Mouse (Mus musculus) heart, postnatal 0 days (tissue): ENCODE data around the gene Pip4k2b. TPM values are rescaled to one million over a fixed set of nuclear protein-coding genes. Genes with fewer than 3 reads are reported as not detected.

Experiments used
- ATAC-seq: fragments of 200-750 bp; cut with Nextera tagmentation; 2 replicates; pipeline ENCODE4 v1.8.0; 2017; ENCODE audit warnings: low read depth, moderate number of reproducible peaks, moderate library complexity; ENCODE audit not compliant: insufficient read depth
- DNase-seq: peaks from one replicate; pipeline ENCODE4 v3.0.0-alpha.2; 2016; ENCODE audit warnings: low spot score
- H3K27ac ChIP-seq: fragments of 300-500 bp; sonication (generic); 2 replicates; pipeline ENCODE4 v1.5.1; 2014; ENCODE audit warnings: low read depth, mild to moderate bottlenecking
- H3K27me3 ChIP-seq: fragments of 300-500 bp; sonication (generic); 2 replicates; pipeline ENCODE4 v1.6.1; 2014; ENCODE audit warnings: low read length, mixed read lengths; ENCODE audit not compliant: control insufficient read depth, insufficient read depth
- H3K36me3 ChIP-seq: fragments of 300-500 bp; sonication (generic); replicated peaks from 2 replicates; pipeline ENCODE4 v1.6.1; 2014; ENCODE audit warnings: low read length, mixed read lengths; ENCODE audit not compliant: control insufficient read depth, insufficient read depth
- H3K4me1 ChIP-seq: fragments of 300-500 bp; sonication (generic); 2 replicates; pipeline ENCODE4 v1.6.1; 2014; ENCODE audit warnings: antibody characterized with exemption; ENCODE audit not compliant: control insufficient read depth, insufficient read depth
- H3K4me2 ChIP-seq: fragments of 300-500 bp; sonication (generic); 2 replicates; pipeline ENCODE4 v1.6.1; 2014; ENCODE audit warnings: low read depth, mild to moderate bottlenecking, low read length, moderate library complexity
- H3K4me3 ChIP-seq: fragments of 300-500 bp; sonication (generic); 2 replicates; pipeline ENCODE4 v1.5.1; 2014; ENCODE audit warnings: low read depth, low read length
- H3K9ac ChIP-seq: fragments of 300-500 bp; sonication (generic); replicated peaks from 2 replicates; pipeline ENCODE4 v1.6.1; 2014; ENCODE audit warnings: low read depth, low read length, mixed read lengths
- H3K9me3 ChIP-seq: fragments of 300-500 bp; sonication (generic); replicated peaks from 2 replicates; pipeline ENCODE4 v1.6.1; 2016; ENCODE audit warnings: low read length; ENCODE audit not compliant: control insufficient read depth
- CTCF ChIP-seq: IDR thresholded peaks from 2 replicates; pipeline ENCODE4 v1.5.1; 2016; ENCODE audit warnings: antibody characterized with exemption, control low read depth, low read depth
- EP300 ChIP-seq: IDR thresholded peaks from 2 replicates; pipeline ENCODE4 v1.6.1; 2016; ENCODE audit warnings: antibody characterized with exemption, low read depth
- WGBS: fragments of 180-500 bp; shearing (Covaris S2); extraction: QIAGEN DNeasy Blood & Tissue Kit; methylation state at CpG from one replicate; pipeline ENCODE4 v1.1.7; 2014; 5-methylcytosine and 5-hydroxymethylcytosine counted together
- microRNA-seq: library from miRNA; unstranded; fragments of <30 nt; microRNA quantifications from one replicate; pipeline ENCODE4, GENCODE M21; 2016
- polyA plus RNA-seq: library from polyadenylated mRNA; unstranded; fragments of >200 nt; fragmentation: Nextera tagmentation; extraction: Ambion mirVana; gene quantifications from 2 replicates; pipeline ENCODE4 v1.2.1, GENCODE M21; 2015
- total RNA-seq: library from RNA; depleted of rRNA; stranded (reverse); fragments of >200 nt; gene quantifications from 2 replicates; pipeline ENCODE4 v1.2.3, GENCODE M21; 2014; ENCODE audit warnings: low replicate concordance; rRNA removed

Gene Pip4k2b
- total and polyA plus RNA-seq, 2 experiments from 2014 or later, result 0.79 to 12.7 TPM

GRCm38 (mm10) chr11:97666221-97666620 is 78.3 kb downstream of the Pip4k2b start:
- Histone ChIP-seq H3K9ac (no peak overlapping the region), H3K27me3 (no peaks in the 10 kb centered on the region), H3K4me3 (no peak overlapping the region), H3K36me3 (peaks cover 41% of the 10 kb centered on the region), H3K27ac (no peak overlapping the region), H3K9me3 (no peaks in the 10 kb centered on the region), H3K4me1 (peaks cover 22% of the 10 kb centered on the region), H3K4me2 (no peak overlapping the region)
- ATAC-seq, result no peak
- WGBS, result 92% methylated on average over 7 of the region's 7 CpGs
- TF ChIP-seq EP300 (no peak), CTCF (peak; percentile 27)
- DNase-seq, result no peak

- no peak overlapping the region for H3K4me2 ChIP-seq
- 89% methylated on average over 13 of the region's 13 CpGs for WGBS
- no peaks in the 10 kb centered on the region for H3K27me3 ChIP-seq
- no peak overlapping the region for H3K27ac ChIP-seq
- no peak overlapping the region for H3K4me3 ChIP-seq
- no peak for DNase-seq
- H3K9ac ChIP-seq, result no peak overlapping the region
- no peaks in the 10 kb centered on the region for H3K9me3 ChIP-seq
- peaks cover 35% of the 10 kb centered on the region for H3K36me3 ChIP-seq
- ATAC-seq, result no peak
- TF ChIP-seq CTCF (no peak), EP300 (no peak)
- H3K4me1 ChIP-seq, result peaks cover 27% of the 10 kb centered on the region
Observed at GRCm38 (mm10) chr11:97665431-97665830, 79.1 kb downstream of the Pip4k2b start.

Small RNAs within 50 kb of the gene (microRNA-seq; reads per million reads assigned to microRNA genes)
- gene Mir6927 (0.71 reads per million), gene Mir8102 (not detected)

Other genes with a start within 250 kb of the Pip4k2b start
- not detected in 2 replicates for gene 4933428G20Rik, start 244.4 kb downstream of the Pip4k2b start, total RNA-seq
- 0.45 TPM in 2 replicates for gene 4933428G20Rik, start 244.4 kb downstream of the Pip4k2b start, polyA plus RNA-seq
- not detected in 2 replicates for gene Srcin1, start 168.5 kb downstream of the Pip4k2b start, total RNA-seq
- 0.04 TPM in 1 of 2 replicates, not detected in the other for gene Srcin1, start 168.5 kb downstream of the Pip4k2b start, polyA plus RNA-seq
- gene Epop, start 115.0 kb downstream of the Pip4k2b start, total RNA-seq, result 3.6 and 6.0 TPM in 2 replicates
- 0.15 and 0.32 TPM in 2 replicates for gene Epop, start 115.0 kb downstream of the Pip4k2b start, polyA plus RNA-seq
- 45.2 and 46.1 TPM in 2 replicates for gene Mllt6, start 81.3 kb downstream of the Pip4k2b start, total RNA-seq
- gene Mllt6, start 81.3 kb downstream of the Pip4k2b start, polyA plus RNA-seq, result 1.6 and 1.7 TPM in 2 replicates
- gene Cisd3, start 58.9 kb downstream of the Pip4k2b start, total RNA-seq, result 46.1 and 50.8 TPM in 2 replicates
- gene Cisd3, start 58.9 kb downstream of the Pip4k2b start, polyA plus RNA-seq, result 125 and 135 TPM in 2 replicates
- gene Pcgf2, start 44.2 kb downstream of the Pip4k2b start, total RNA-seq, result 1.1 and 3.6 TPM in 2 replicates
- 6.0 and 7.1 TPM in 2 replicates for gene Pcgf2, start 44.2 kb downstream of the Pip4k2b start, polyA plus RNA-seq
- gene Psmb3, start 41.3 kb downstream of the Pip4k2b start, total RNA-seq, result 486 and 592 TPM in 2 replicates
- gene Psmb3, start 41.3 kb downstream of the Pip4k2b start, polyA plus RNA-seq, result 495 and 503 TPM in 2 replicates
- 3.2 and 3.5 TPM in 2 replicates for gene Cwc25, start 21.9 kb upstream of the Pip4k2b start, total RNA-seq
- 7.7 and 8.2 TPM in 2 replicates for gene Cwc25, start 21.9 kb upstream of the Pip4k2b start, polyA plus RNA-seq
- not detected in 2 replicates for gene 1700001P01Rik, start 31.2 kb upstream of the Pip4k2b start, total RNA-seq
- gene 1700001P01Rik, start 31.2 kb upstream of the Pip4k2b start, polyA plus RNA-seq, result not detected in 2 replicates
- gene Rpl23, start 37.7 kb upstream of the Pip4k2b start, total RNA-seq, result 192 and 208 TPM in 2 replicates
- 394 and 409 TPM in 2 replicates for gene Rpl23, start 37.7 kb upstream of the Pip4k2b start, polyA plus RNA-seq
- 34.2 and 45.7 TPM in 2 replicates for gene Lasp1, start 54.3 kb upstream of the Pip4k2b start, total RNA-seq
- gene Lasp1, start 54.3 kb upstream of the Pip4k2b start, polyA plus RNA-seq, result 26.5 and 27.8 TPM in 2 replicates
- gene B230217C12Rik, start 96.1 kb upstream of the Pip4k2b start, total RNA-seq, result 0.23 and 1.4 TPM in 2 replicates
- 0.97 and 1.6 TPM in 2 replicates for gene B230217C12Rik, start 96.1 kb upstream of the Pip4k2b start, polyA plus RNA-seq
- 7.1 and 9.9 TPM in 2 replicates for gene Fbxo47, start 139.4 kb upstream of the Pip4k2b start, total RNA-seq
- gene Fbxo47, start 139.4 kb upstream of the Pip4k2b start, polyA plus RNA-seq, result 0.63 and 0.70 TPM in 2 replicates
- gene Plxdc1, start 241.7 kb upstream of the Pip4k2b start, total RNA-seq, result 0.39 and 2.6 TPM in 2 replicates
- 2.1 TPM in 2 replicates for gene Plxdc1, start 241.7 kb upstream of the Pip4k2b start, polyA plus RNA-seq